Mouse (Mus musculus): ENCODE data around the gene Hoxa1. TPM values are rescaled to one million over a fixed set of nuclear protein-coding genes. Genes with fewer than 3 reads are reported as not detected.
A peak's percentile ranks its signal among the peaks of the same experiment; 100 is the strongest.

Hoxa1 gene
- polyA plus RNA-seq, 1 experiment: not detected

- Histone ChIP-seq H3K27ac (ENCODE audit: insufficient read depth, low read depth, low read length) (no peak within 1 kb of the TSS), H3K4me3 (ENCODE audit: insufficient read depth, low read depth, low read length) (peak within 1 kb of the TSS; percentile 4; the same call in 1 of the 2 replicates), H3K4me1 (ENCODE audit: control insufficient read depth, insufficient read depth, low read length) (no peaks in the 10 kb centered on the region; the same call in 1 of the 2 replicates)
- 1% methylated on average over 93 of the region's 102 CpGs for WGBS
- no peak for TF ChIP-seq POLR2A (IDR thresholded peaks at IDR 0.05; ENCODE audit: insufficient read depth, low read depth, low read length)
- TF ChIP-seq CTCF (IDR thresholded peaks at IDR 0.05; ENCODE audit: insufficient read depth, low read depth, low read length): no peak
Measured at GRCm38 (mm10) chr6:52190906-52191810, 33.0 kb upstream of the Hoxa1 start, which contains the start of gene Hoxa4. Gene Hoxa4 (minus strand): TSS chr6:52191753.

- 2% methylated on average over 23 of the region's 23 CpGs for WGBS
- TF ChIP-seq POLR2A (IDR thresholded peaks at IDR 0.05; ENCODE audit: insufficient read depth, low read depth, low read length) (no peak), CTCF (IDR thresholded peaks at IDR 0.05; ENCODE audit: insufficient read depth, low read depth, low read length) (no peak)
- Histone ChIP-seq H3K4me1 (ENCODE audit: control insufficient read depth, insufficient read depth, low read length) (no peaks in the 10 kb centered on the region; the same call in 1 of the 2 replicates), H3K4me3 (ENCODE audit: insufficient read depth, low read depth, low read length) (no peak overlapping the region), H3K27ac (ENCODE audit: insufficient read depth, low read depth, low read length) (no peak overlapping the region)
Measured at GRCm38 (mm10) chr6:52190410-52190809, 32.3 kb upstream of the Hoxa1 start.

- WGBS: 2% methylated on average over 8 of the region's 8 CpGs
- Histone ChIP-seq H3K4me3 (ENCODE audit: insufficient read depth, low read depth, low read length) (no peak overlapping the region), H3K27ac (ENCODE audit: insufficient read depth, low read depth, low read length) (no peak overlapping the region), H3K4me1 (ENCODE audit: control insufficient read depth, insufficient read depth, low read length) (no peaks in the 10 kb centered on the region; the same call in 1 of the 2 replicates)
- no peak for TF ChIP-seq CTCF (IDR thresholded peaks at IDR 0.05; ENCODE audit: insufficient read depth, low read depth, low read length)
- no peak for TF ChIP-seq POLR2A (IDR thresholded peaks at IDR 0.05; ENCODE audit: insufficient read depth, low read depth, low read length)
Measured at GRCm38 (mm10) chr6:52189909-52190308, 31.8 kb upstream of the Hoxa1 start.

- WGBS: 13% methylated on average over 5 of the region's 5 CpGs
- Histone ChIP-seq H3K4me3 (ENCODE audit: insufficient read depth, low read depth, low read length) (no peak overlapping the region), H3K4me1 (ENCODE audit: control insufficient read depth, insufficient read depth, low read length) (no peaks in the 10 kb centered on the region; the same call in 1 of the 2 replicates), H3K27ac (ENCODE audit: insufficient read depth, low read depth, low read length) (no peak overlapping the region)
- TF ChIP-seq CTCF (IDR thresholded peaks at IDR 0.05; ENCODE audit: insufficient read depth, low read depth, low read length): no peak
- TF ChIP-seq POLR2A (IDR thresholded peaks at IDR 0.05; ENCODE audit: insufficient read depth, low read depth, low read length): no peak
Measured at GRCm38 (mm10) chr6:52189172-52189591, 31.1 kb upstream of the Hoxa1 start.

GRCm38 (mm10) chr6:52186500-52186899 is 28.4 kb upstream of the Hoxa1 start:
- H3K4me3 ChIP-seq (ENCODE audit: insufficient read depth, low read depth, low read length): no peak overlapping the region
- 8% methylated on average over 1 of the region's 1 CpGs for WGBS
- no peak overlapping the region for H3K27ac ChIP-seq (ENCODE audit: insufficient read depth, low read depth, low read length)
- TF ChIP-seq CTCF (IDR thresholded peaks at IDR 0.05; ENCODE audit: insufficient read depth, low read depth, low read length): no peak
- TF ChIP-seq POLR2A (IDR thresholded peaks at IDR 0.05; ENCODE audit: insufficient read depth, low read depth, low read length): no peak
- H3K4me1 ChIP-seq (ENCODE audit: control insufficient read depth, insufficient read depth, low read length): no peaks in the 10 kb centered on the region

- Histone ChIP-seq H3K4me3 (ENCODE audit: insufficient read depth, low read depth, low read length) (no peak overlapping the region), H3K27ac (ENCODE audit: insufficient read depth, low read depth, low read length) (no peak overlapping the region), H3K4me1 (ENCODE audit: control insufficient read depth, insufficient read depth, low read length) (no peaks in the 10 kb centered on the region)
- 7% methylated on average over 3 of the region's 3 CpGs for WGBS
- TF ChIP-seq CTCF (IDR thresholded peaks at IDR 0.05; ENCODE audit: insufficient read depth, low read depth, low read length): no peak
- TF ChIP-seq POLR2A (IDR thresholded peaks at IDR 0.05; ENCODE audit: insufficient read depth, low read depth, low read length): no peak
Measured at GRCm38 (mm10) chr6:52185834-52186233, 27.7 kb upstream of the Hoxa1 start.

- Histone ChIP-seq H3K4me3 (ENCODE audit: insufficient read depth, low read depth, low read length) (no peak overlapping the region), H3K4me1 (ENCODE audit: control insufficient read depth, insufficient read depth, low read length) (no peaks in the 10 kb centered on the region), H3K27ac (ENCODE audit: insufficient read depth, low read depth, low read length) (no peak overlapping the region)
- WGBS: 3% methylated on average over 19 of the region's 19 CpGs
- TF ChIP-seq CTCF (IDR thresholded peaks at IDR 0.05; ENCODE audit: insufficient read depth, low read depth, low read length): no peak
- no peak for TF ChIP-seq POLR2A (IDR thresholded peaks at IDR 0.05; ENCODE audit: insufficient read depth, low read depth, low read length)
Measured at GRCm38 (mm10) chr6:52185222-52185621, 27.1 kb upstream of the Hoxa1 start.

- 3% methylated on average over 6 of the region's 6 CpGs for WGBS
- Histone ChIP-seq H3K4me3 (ENCODE audit: insufficient read depth, low read depth, low read length) (no peak overlapping the region), H3K4me1 (ENCODE audit: control insufficient read depth, insufficient read depth, low read length) (no peaks in the 10 kb centered on the region), H3K27ac (ENCODE audit: insufficient read depth, low read depth, low read length) (no peak overlapping the region)
- TF ChIP-seq CTCF (IDR thresholded peaks at IDR 0.05; ENCODE audit: insufficient read depth, low read depth, low read length) (no peak), POLR2A (IDR thresholded peaks at IDR 0.05; ENCODE audit: insufficient read depth, low read depth, low read length) (no peak)
Measured at GRCm38 (mm10) chr6:52184668-52185067, 26.6 kb upstream of the Hoxa1 start.
